Mouse (Mus musculus) CD4-positive, CD25-positive, alpha-beta regulatory T cell, adult 2 months (primary cell): ENCODE measurements at regions not wholly inside any gene's neighbourhood (a gene's known extent, or its start where the extent isn't known, plus 50 kb on each side); places are given as distances from the start of the nearest gene placed in this dataset.

Source experiments
- DNase-seq: peaks from one replicate; pipeline ENCODE4 v3.0.0-alpha.2; 2012; ENCODE audit warnings: low read depth, low spot score

- DNase-seq, result no peak
Measured at GRCm38 (mm10) chr15:56979353-56979752, 498.1 kb downstream of the Slc22a22 start.

- DNase-seq, result no peak
Measured at GRCm38 (mm10) chr15:56975446-56976433, 501.7 kb downstream of the Slc22a22 start.

GRCm38 (mm10) chr15:56970140-56970539, 507.3 kb downstream of the Slc22a22 start:
- no peak for DNase-seq

GRCm38 (mm10) chr15:56956356-56956755, 521.1 kb downstream of the Slc22a22 start:
- DNase-seq, result no peak

GRCm38 (mm10) chr15:56952176-56952575, 525.2 kb downstream of the Slc22a22 start:
- DNase-seq, result no peak

GRCm38 (mm10) chr15:56950824-56951223, 526.6 kb downstream of the Slc22a22 start:
- DNase-seq, result no peak

- no peak for DNase-seq
Measured at GRCm38 (mm10) chr15:56940891-56941290, 536.5 kb downstream of the Slc22a22 start.

GRCm38 (mm10) chr15:56896553-56896952, 580.9 kb downstream of the Slc22a22 start:
- DNase-seq, result no peak

GRCm38 (mm10) chr15:56881501-56881900, 595.9 kb downstream of the Slc22a22 start:
- DNase-seq, result no peak

GRCm38 (mm10) chr15:56865879-56866278, 611.5 kb downstream of the Slc22a22 start:
- DNase-seq, result no peak

GRCm38 (mm10) chr15:56865035-56865804, 612.2 kb downstream of the Slc22a22 start:
- no peak for DNase-seq

- DNase-seq, result no peak
Measured at GRCm38 (mm10) chr15:56858627-56859334, 618.6 kb downstream of the Slc22a22 start.

- DNase-seq, result no peak
Measured at GRCm38 (mm10) chr15:56858134-56858533, 619.3 kb downstream of the Slc22a22 start.

GRCm38 (mm10) chr15:56856057-56856456, 621.4 kb downstream of the Slc22a22 start:
- DNase-seq, result peak; percentile 0

- DNase-seq, result no peak
Measured at GRCm38 (mm10) chr15:56853106-56853505, 624.3 kb downstream of the Slc22a22 start.

- DNase-seq, result no peak
Measured at GRCm38 (mm10) chr15:56847469-56848128, 629.8 kb downstream of the Slc22a22 start.

GRCm38 (mm10) chr15:56844574-56844973, 632.9 kb downstream of the Slc22a22 start:
- DNase-seq, result no peak

GRCm38 (mm10) chr15:56841516-56841915, 635.9 kb downstream of the Slc22a22 start:
- DNase-seq, result no peak

GRCm38 (mm10) chr15:56837292-56837691, 640.1 kb downstream of the Slc22a22 start:
- DNase-seq, result no peak

GRCm38 (mm10) chr15:56834621-56835020, 642.8 kb downstream of the Slc22a22 start:
- no peak for DNase-seq

GRCm38 (mm10) chr15:56832666-56833065, 644.8 kb downstream of the Slc22a22 start:
- no peak for DNase-seq
